Mouse (Mus musculus) ovary, postnatal 36 days (tissue): ENCODE measurements around the gene Med28.

Source experiments
- DNase-seq: peaks from one replicate; pipeline ENCODE4 v3.0.0; 2022; ENCODE audit warnings: low spot score, mixed read lengths

The Med28 gene

DNA sequence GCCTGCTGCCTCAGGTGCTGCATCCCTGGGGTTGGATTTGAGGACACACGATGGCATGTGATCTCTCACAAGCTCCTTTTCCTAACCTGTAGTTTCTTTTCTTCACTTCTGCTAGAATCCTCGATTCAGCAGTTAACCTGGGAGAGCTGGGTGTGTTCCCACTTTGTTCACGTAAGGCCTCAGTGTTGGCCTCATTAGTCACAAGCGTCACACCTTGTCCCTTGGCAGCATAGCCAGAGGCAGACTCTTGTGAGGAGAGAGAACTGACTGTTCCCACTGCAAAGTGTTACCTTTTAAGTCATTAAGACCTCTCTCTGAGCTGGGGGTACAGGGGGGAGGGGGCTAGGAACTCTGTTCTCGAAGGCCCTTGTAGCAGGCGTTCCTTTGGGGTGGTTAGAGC, 7.1 kb upstream of the Med28 start:
- no peak for DNase-seq

GRCm38 (mm10) chr5:45513511-45513910, 6.5 kb upstream of the Med28 start:
- DNase-seq: no peak

DNA sequence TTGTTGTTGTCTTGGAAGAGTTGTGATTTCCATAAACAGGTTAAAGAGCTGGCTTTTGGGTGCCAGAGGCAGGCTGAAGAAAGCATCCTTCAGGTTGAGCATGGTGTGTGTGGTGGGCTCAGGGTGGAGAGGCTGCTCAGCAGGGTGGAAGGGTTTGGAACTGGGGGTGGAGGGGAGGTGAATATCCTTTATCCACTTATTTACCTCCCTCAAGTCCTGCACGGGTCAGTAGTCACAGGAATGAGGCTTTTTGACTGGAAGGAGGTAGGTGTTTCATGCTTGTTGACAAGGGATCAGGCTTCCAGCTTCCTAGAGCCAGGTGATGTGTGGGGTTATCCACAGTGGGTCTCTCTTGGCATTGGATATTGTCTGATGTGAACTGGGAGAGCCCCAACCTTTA, 5.4 kb upstream of the Med28 start:
- DNase-seq: no peak

- DNase-seq: no peak
Measured at GRCm38 (mm10) chr5:45515151-45515743, 4.8 kb upstream of the Med28 start.

DNA sequence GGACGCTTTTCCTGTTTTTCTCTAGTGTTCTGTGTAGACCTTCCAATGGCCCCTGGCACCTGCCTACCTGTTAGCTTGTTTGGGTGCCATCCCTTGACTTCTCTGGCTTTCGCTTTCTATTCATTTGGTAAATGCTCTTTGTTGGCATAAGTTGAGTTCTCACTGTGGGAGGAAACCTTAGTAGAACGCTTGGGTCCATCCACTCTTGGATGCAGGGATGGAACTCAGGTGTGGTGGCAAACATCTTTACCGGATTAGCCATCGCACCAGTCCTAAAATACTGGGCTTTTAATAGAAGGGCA, 731 bp downstream of the Med28 start:
- no peak for DNase-seq

DNA sequence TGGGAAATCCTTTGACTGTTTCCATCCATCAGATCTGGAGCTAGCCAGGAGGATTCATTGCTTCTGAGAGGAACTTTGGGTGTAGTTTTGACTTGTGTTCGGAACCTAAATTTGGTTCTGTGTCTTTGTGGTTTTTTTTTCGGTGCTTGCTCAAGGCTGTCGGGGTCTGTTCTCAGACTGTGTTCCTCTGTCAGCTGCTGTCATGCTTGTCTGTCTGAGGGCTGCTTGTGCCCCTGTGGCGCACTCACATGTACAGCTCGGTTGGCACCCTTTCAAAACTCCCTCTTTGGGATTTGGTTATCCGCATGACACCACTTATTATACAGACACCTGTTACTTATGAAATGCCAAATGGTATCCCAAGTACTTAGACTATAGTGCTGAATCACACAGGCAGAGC, 1.6 kb downstream of the Med28 start:
- no peak for DNase-seq

DNA sequence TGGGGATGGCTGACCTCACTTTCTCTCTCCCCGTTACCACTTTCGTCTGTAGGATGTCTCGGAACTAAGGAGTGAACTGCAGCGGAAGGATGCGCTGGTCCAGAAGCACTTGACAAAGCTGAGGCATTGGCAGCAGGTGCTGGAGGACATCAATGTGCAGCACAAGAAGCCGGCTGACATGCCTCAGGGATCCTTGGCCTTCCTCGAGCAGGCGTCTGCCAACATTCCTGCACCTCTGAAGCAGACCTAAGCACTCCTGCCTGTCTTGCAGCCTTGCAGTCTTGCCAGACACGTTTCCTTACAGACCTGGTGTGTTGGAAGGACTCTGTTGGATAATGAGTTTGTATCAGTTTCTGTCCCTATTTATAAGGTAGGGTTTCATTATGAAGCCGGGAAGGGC, 5.1 kb downstream of the Med28 start:
- DNase-seq: no peak

GRCm38 (mm10) chr5:45526338-45526737, 6.3 kb downstream of the Med28 start:
- no peak for DNase-seq

GRCm38 (mm10) chr5:45529696-45530095, 9.7 kb downstream of the Med28 start:
- DNase-seq: peak; percentile 48

DNA sequence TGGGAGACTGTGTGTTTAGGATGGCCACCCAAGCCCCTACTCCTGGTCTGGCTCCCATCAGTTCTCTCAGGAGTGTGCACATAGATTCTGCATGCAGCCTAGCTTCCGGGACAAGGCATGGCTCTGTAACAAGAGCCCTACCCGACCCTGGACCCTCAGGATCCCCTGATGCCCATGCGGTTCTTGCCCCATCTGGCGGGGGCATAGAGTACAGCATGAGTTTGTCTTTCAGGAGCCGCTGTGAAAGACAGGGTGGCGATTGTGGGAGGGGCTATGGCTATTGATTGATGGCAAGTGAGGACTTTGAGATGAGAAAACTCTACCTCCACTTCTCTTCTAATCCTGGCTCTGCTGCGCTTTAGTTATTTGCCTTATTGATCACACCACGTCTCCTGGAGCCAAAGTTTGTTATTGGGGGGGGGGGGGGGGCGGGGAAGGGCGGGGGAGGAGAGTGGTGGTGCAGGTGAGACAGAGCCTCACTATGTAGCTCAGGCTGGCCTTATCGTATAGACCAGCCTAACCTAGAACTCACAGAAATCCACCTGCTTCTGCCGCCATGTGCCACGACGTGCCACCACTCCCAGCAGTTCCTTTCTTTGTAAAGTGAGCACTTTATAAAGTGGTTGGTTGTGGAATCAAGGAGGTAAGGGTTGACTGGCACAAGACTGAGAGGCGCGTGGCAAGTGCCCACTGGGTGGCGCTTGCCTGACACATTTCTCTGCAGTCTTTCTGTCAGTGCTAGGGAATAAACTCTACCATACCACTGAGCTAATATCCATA, 14.5 kb downstream of the Med28 start:
- DNase-seq: peak; percentile 51

DNA sequence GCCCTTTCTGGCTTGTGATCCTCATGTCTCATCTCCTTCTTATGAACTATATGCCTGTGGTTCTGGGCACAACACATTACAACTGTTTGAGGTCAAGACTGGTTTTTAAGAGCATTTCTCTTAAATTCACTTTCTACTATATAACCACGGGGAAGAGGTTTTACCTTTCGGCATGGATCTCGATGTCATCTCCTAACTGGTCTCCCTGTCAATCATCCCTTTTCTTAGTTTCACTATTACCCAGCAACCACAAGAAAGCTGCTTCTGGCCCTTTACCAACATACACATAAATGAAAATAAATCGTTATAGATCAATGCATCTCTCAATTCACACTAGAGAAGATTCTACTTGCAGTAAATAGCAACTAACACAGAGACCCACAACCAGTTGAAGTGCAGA, 15.1 kb downstream of the Med28 start:
- no peak for DNase-seq

DNA sequence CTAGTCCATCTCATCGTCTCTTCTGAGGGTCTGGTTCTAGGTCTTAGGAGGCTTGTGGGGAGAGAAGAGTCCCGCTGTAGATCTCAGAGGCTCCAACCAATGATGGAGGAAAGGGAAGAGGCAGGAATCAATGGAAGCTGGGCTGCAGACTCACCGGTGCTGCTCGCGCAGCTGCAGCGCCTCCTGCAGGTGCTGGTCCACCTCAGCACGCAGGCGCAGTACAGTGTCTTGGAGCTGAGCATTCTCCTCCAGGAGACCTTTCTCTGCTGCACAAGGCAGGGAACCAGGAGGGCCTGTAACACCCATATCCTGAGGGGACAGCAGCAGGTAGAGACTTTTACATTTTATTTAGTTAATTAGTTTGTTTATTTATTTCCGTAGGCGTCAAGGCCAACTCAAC, 19.5 kb downstream of the Med28 start:
- no peak for DNase-seq

GRCm38 (mm10) chr5:45543374-45543773, 23.3 kb downstream of the Med28 start:
- DNase-seq: no peak

DNA sequence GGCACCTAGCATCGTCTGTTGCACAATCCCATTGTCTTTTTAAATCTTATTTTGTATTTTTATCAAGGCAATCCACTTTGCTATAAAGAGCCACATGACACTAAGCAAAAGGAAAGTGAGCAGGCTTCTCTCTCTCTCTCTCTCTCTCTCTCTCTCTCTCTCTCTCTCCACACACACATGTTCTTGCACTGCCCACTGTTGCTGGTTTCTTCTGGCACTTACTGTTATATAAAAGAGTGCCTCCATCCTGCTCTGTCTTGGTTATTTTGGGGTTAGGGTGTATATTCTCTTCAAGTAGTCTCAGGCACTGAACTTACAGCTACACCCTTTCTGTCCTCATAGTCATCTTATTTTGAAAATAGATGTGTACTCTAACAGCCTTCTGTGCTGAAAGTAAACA, 29.6 kb downstream of the Med28 start:
- DNase-seq: no peak

DNA sequence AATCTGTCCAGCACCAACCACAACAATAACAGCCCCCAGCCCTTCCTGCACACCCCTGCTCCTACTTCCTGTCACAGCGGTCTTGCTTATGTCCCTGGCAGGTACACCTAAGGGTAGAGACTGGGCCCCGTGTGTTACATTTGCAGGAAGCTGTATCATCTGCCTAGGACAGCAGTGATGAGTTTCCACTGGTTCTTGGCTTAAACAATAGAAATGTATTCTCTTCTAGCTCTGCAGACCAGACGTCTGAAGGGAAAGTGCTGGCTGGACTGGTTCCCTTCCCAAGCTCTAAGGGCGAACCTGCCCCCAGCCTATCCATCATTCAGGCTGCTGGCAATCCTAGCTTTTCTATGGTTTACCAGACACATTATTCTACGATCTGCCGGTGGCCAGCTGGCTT, 44.0 kb downstream of the Med28 start:
- no peak for DNase-seq

GRCm38 (mm10) chr5:45565829-45566228, 45.8 kb downstream of the Med28 start:
- no peak for DNase-seq

- DNase-seq: no peak
Measured at GRCm38 (mm10) chr5:45572816-45573215, 52.8 kb downstream of the Med28 start.

DNA sequence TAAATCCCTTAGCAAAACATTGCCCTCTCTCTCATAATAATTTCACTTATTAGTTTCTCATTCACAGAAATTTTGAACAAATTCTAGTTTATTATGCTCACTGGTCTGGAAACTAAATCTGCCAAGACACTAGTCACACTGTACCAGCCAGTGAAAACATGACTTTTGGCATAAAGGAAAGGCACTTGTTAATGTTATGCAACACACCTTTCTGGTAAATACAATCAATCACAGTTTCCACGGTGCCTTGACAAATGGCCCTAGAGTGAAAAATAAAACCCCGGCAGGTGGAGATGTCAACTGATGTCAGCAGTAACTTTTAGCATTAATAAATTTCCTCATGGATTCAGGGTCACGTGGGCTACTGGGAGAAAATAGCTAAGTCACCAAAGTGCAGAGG, 56.7 kb downstream of the Med28 start:
- DNase-seq: no peak

GRCm38 (mm10) chr5:45577376-45577775, 57.3 kb downstream of the Med28 start:
- no peak for DNase-seq
